Mouse (Mus musculus): ENCODE results near the gene Pcyt1a. TPM values are rescaled to one million over a fixed set of nuclear protein-coding genes. Genes with fewer than 3 reads are reported as not detected.
"Not testable (repeated sequence)": the region's sequence is repeated elsewhere in the genome, so short reads cannot be mapped to it uniquely, and the experiment has no call there.

Pcyt1a gene
- polyA plus RNA-seq, 1 experiment from 2014 or later, result 48.0 TPM

GRCm38 (mm10) chr16:32436657-32437056 is 5.9 kb downstream of the Pcyt1a start:
- no peak for ATAC-seq
- H3K4me2 ChIP-seq (replicated peaks), result no peak overlapping the region
- H3K36me3 ChIP-seq, result no peaks in the 10 kb centered on the region; the same call in 1 of the 2 replicates
- no peak overlapping the region for H3K4me3 ChIP-seq (replicated peaks)
- H3K9ac ChIP-seq (replicated peaks), result no peak overlapping the region
- peaks cover 10% of the 10 kb centered on the region for H3K4me1 ChIP-seq (replicated peaks)
- 89% methylated on average over 1 of the region's 1 CpGs for WGBS
- no peaks in the 10 kb centered on the region for H3K27me3 ChIP-seq
- no peak overlapping the region for H3K27ac ChIP-seq
- no peaks in the 10 kb centered on the region for H3K9me3 ChIP-seq

- no peak for ATAC-seq
- Histone ChIP-seq H3K27me3 (no peaks in the 10 kb centered on the region), H3K9me3 (no peaks in the 10 kb centered on the region), H3K36me3 (no peaks in the 10 kb centered on the region; the same call in 1 of the 2 replicates), H3K4me2 (replicated peaks) (no peak overlapping the region), H3K9ac (replicated peaks) (no peak overlapping the region), H3K4me3 (replicated peaks) (no peak overlapping the region), H3K27ac (no peak overlapping the region), H3K4me1 (replicated peaks) (peaks cover 4% of the 10 kb centered on the region; the same call in 1 of the 2 replicates)
- WGBS, result 100% methylated on average over 1 of the region's 1 CpGs
Measured at GRCm38 (mm10) chr16:32437266-32437665, 6.5 kb downstream of the Pcyt1a start.

- Histone ChIP-seq H3K4me1 (replicated peaks) (no peaks in the 10 kb centered on the region), H3K36me3 (no peaks in the 10 kb centered on the region; the same call in 1 of the 2 replicates), H3K4me2 (replicated peaks) (no peak overlapping the region), H3K27ac (no peak overlapping the region), H3K9me3 (no peaks in the 10 kb centered on the region), H3K4me3 (replicated peaks) (no peak overlapping the region), H3K9ac (replicated peaks) (no peak overlapping the region), H3K27me3 (no peaks in the 10 kb centered on the region)
- no peak for ATAC-seq
- 92% methylated on average over 3 of the region's 3 CpGs for WGBS
Measured at GRCm38 (mm10) chr16:32441432-32441831, 10.7 kb downstream of the Pcyt1a start.

- H3K36me3 ChIP-seq; H3K9me3 ChIP-seq; H3K4me3 ChIP-seq (replicated peaks); H3K27me3 ChIP-seq; H3K4me1 ChIP-seq (replicated peaks); H3K27ac ChIP-seq; H3K4me2 ChIP-seq (replicated peaks); ATAC-seq; H3K9ac ChIP-seq (replicated peaks): not testable (repeated sequence)
- 94% methylated on average over 3 of the region's 3 CpGs for WGBS
Measured at GRCm38 (mm10) chr16:32444615-32445014, 13.9 kb downstream of the Pcyt1a start.

DNA sequence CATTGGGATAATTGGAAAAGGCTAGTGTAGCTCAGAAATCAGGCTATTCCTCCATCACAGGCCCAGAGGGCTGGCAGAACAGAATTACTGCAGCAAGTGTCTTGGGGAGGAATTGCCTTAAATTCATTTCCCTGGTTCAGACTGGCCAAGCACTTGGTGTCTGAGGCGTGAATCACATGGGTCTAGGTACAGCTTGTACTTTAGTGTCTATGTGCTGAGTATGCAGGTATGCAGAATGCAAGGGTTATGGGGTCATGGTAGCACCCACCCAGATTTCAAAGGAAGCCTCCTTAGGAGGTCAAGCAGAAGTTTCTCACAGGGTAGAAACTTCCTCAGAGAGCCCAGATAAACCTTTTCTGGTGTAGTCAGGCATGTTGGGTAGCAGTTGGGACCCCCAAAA is 14.8 kb downstream of the Pcyt1a start:
- WGBS, result 97% methylated on average over 1 of the region's 1 CpGs
- Histone ChIP-seq H3K9me3 (no peaks in the 10 kb centered on the region), H3K27me3 (no peaks in the 10 kb centered on the region), H3K27ac (no peak overlapping the region), H3K4me3 (replicated peaks) (no peak overlapping the region), H3K4me2 (replicated peaks) (no peak overlapping the region), H3K4me1 (replicated peaks) (no peaks in the 10 kb centered on the region), H3K9ac (replicated peaks) (no peak overlapping the region), H3K36me3 (no peaks in the 10 kb centered on the region; the same call in 1 of the 2 replicates)
- ATAC-seq, result no peak

- H3K27ac ChIP-seq, result no peak overlapping the region
- no peak overlapping the region for H3K4me2 ChIP-seq (replicated peaks)
- WGBS, result 84% methylated on average over 2 of the region's 2 CpGs
- no peak overlapping the region for H3K4me3 ChIP-seq (replicated peaks)
- peaks cover 2% of the 10 kb centered on the region; the same call in 1 of the 2 replicates for H3K36me3 ChIP-seq
- ATAC-seq, result no peak
- H3K9me3 ChIP-seq, result no peaks in the 10 kb centered on the region
- no peak overlapping the region for H3K9ac ChIP-seq (replicated peaks)
- no peaks in the 10 kb centered on the region for H3K27me3 ChIP-seq
- no peaks in the 10 kb centered on the region for H3K4me1 ChIP-seq (replicated peaks)
Measured at GRCm38 (mm10) chr16:32446563-32447138, 15.9 kb downstream of the Pcyt1a start.

DNA sequence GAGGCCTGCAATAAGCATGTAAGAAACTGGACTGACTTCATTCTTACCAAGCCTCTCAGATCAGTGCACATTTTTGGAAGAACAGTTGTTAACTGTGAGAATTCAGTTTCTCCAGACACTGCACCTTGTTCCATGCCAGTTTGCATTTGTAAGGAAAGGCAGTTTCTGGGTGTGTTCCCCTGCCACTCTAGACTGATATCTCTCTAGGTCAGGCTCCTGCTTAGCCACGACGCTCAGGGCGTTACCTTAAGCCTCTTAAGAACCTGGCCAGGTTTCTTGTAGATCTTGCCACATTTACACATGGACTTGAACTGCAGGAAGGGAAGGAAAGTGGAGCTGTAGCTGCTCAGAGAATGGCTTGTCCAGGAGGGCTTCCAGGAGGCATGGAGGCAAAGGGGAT is 18.9 kb downstream of the Pcyt1a start:
- Histone ChIP-seq H3K4me3 (replicated peaks) (no peak overlapping the region), H3K9me3 (no peaks in the 10 kb centered on the region), H3K9ac (replicated peaks) (no peak overlapping the region), H3K27me3 (no peaks in the 10 kb centered on the region), H3K36me3 (peaks cover 20% of the 10 kb centered on the region), H3K4me1 (replicated peaks) (no peaks in the 10 kb centered on the region), H3K27ac (no peak overlapping the region), H3K4me2 (replicated peaks) (no peak overlapping the region)
- ATAC-seq, result no peak
- 84% methylated on average over 3 of the region's 3 CpGs for WGBS

DNA sequence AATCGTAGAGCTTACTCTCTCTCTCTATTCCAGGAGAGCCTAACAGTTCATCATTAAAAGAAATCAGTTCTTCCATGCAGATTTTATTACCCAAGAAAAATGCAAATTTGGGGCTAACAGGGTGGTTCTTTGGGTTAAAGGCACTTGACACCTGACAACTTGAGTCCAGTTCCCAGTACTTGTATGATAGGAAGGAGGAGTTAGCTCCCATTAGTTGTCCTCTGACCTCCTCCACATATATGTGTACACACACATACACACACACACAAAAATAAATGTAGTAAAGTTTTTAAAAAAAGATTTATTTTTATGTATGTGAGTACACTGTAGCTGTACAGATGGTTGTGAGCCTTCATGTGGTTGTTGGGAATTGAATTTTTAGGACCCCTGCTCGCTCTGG is 19.4 kb downstream of the Pcyt1a start:
- H3K4me1 ChIP-seq (replicated peaks), result no peaks in the 10 kb centered on the region
- no peak overlapping the region for H3K27ac ChIP-seq
- H3K27me3 ChIP-seq, result no peaks in the 10 kb centered on the region
- ATAC-seq, result no peak
- H3K4me2 ChIP-seq (replicated peaks), result no peak overlapping the region
- H3K9ac ChIP-seq (replicated peaks), result no peak overlapping the region
- WGBS, result 95% methylated on average over 2 of the region's 2 CpGs
- no peaks in the 10 kb centered on the region for H3K9me3 ChIP-seq
- peaks cover 24% of the 10 kb centered on the region for H3K36me3 ChIP-seq
- H3K4me3 ChIP-seq (replicated peaks), result no peak overlapping the region

DNA sequence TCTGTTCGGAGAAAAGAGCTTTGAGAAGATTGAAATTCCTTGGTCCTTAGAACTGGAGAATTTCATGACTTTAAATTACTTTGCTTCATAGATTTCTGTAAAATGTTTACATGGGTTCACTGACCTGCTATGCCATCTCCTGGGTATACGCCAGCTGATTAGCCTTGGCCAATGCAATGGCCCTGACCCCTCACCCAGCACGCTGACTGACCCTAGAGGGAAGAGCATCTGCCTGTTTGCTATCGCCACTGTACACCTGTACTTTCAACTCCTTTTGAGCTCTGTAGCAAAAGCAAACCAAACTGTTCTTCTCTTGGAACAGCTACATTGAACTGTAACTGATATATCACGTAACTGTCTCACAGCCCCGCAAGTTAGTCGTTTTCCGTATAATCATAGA is 22.4 kb downstream of the Pcyt1a start:
- Histone ChIP-seq H3K4me3 (replicated peaks) (no peak overlapping the region), H3K27me3 (no peaks in the 10 kb centered on the region), H3K27ac (no peak overlapping the region), H3K9me3 (no peaks in the 10 kb centered on the region), H3K9ac (replicated peaks) (no peak overlapping the region), H3K4me1 (replicated peaks) (no peaks in the 10 kb centered on the region), H3K36me3 (peaks cover 46% of the 10 kb centered on the region), H3K4me2 (replicated peaks) (no peak overlapping the region)
- 93% methylated on average over 8 of the region's 8 CpGs for WGBS
- no peak for ATAC-seq

GRCm38 (mm10) chr16:32454646-32455045 is 23.9 kb downstream of the Pcyt1a start:
- Histone ChIP-seq H3K4me3 (replicated peaks) (no peak overlapping the region), H3K9me3 (no peaks in the 10 kb centered on the region), H3K27me3 (no peaks in the 10 kb centered on the region), H3K27ac (no peak overlapping the region), H3K4me2 (replicated peaks) (no peak overlapping the region), H3K4me1 (replicated peaks) (no peaks in the 10 kb centered on the region), H3K36me3 (peaks cover 51% of the 10 kb centered on the region), H3K9ac (replicated peaks) (no peak overlapping the region)
- 89% methylated on average over 5 of the region's 5 CpGs for WGBS
- no peak for ATAC-seq

DNA sequence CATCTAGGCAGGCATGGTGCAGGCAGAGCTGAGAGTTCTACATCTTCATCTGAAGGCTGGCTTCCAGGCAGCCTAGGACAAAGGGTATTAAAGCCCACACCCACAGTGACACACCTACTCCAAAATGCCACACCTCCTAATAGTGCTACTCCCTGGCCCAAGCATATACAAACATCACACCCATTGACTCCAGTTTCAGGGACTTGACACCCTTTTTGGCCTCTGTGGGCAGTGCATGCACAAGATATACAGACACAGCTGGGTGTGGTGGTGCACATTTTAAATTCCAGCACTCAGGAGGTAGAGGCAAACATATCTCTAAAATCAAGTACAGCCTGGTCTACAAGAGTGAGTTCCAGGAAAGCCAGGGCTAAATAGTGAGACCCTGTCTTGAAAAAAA is 25.4 kb downstream of the Pcyt1a start:
- no peak overlapping the region for H3K4me3 ChIP-seq (replicated peaks)
- no peaks in the 10 kb centered on the region for H3K27me3 ChIP-seq
- H3K27ac ChIP-seq, result no peak overlapping the region
- H3K9me3 ChIP-seq, result no peaks in the 10 kb centered on the region
- H3K4me2 ChIP-seq (replicated peaks), result no peak overlapping the region
- H3K36me3 ChIP-seq, result peaks cover 51% of the 10 kb centered on the region
- ATAC-seq, result no peak
- no peaks in the 10 kb centered on the region for H3K4me1 ChIP-seq (replicated peaks)
- no peak overlapping the region for H3K9ac ChIP-seq (replicated peaks)

DNA sequence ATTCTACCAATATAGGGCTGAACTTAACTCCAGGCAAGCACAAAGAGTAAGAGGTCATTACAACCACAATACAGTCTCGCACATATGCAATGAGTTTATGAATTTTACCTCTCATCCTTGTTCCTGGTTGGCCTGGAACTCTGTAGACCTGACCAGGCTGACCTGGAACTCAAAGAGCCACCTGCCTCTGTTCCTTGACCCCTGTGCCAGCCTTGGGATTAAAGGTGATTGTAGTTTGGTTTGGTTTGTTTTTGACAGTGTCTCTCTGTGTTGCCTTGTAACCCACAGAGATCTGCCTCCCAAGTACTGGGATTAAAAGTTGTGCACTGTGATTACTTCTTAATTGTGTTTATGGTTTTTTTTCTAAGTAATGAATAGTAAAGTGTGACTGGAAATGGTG is 26.0 kb downstream of the Pcyt1a start:
- Histone ChIP-seq H3K9ac (replicated peaks) (no peak overlapping the region), H3K27me3 (no peaks in the 10 kb centered on the region), H3K27ac (no peak overlapping the region), H3K4me2 (replicated peaks) (no peak overlapping the region), H3K4me3 (replicated peaks) (no peak overlapping the region), H3K9me3 (no peaks in the 10 kb centered on the region), H3K4me1 (replicated peaks) (no peaks in the 10 kb centered on the region), H3K36me3 (peaks cover 49% of the 10 kb centered on the region)
- ATAC-seq, result no peak
- 93% methylated on average over 1 of the region's 1 CpGs for WGBS
